Mouse (Mus musculus) limb, embryonic 11.5 days (tissue): ENCODE measurements at regions not wholly inside any gene's neighbourhood (a gene's known extent, or its start where the extent isn't known, plus 50 kb on each side); places are given as distances from the start of the nearest gene placed in this dataset.

Experiments used
- ATAC-seq: fragments of 200-750 bp; cut with Nextera tagmentation; 2 replicates; pipeline ENCODE4 v1.8.0; 2017; ENCODE audit warnings: low read depth; ENCODE audit not compliant: insufficient number of reproducible peaks, low FRiP score, low TSS enrichment
- DNase-seq: peaks from one replicate; pipeline ENCODE4 v3.0.0-alpha.2; 2015; ENCODE audit warnings: low spot score
- H3K27ac ChIP-seq: fragments of 300-500 bp; sonication (generic); replicated peaks from 2 replicates; pipeline ENCODE4 v1.5.1; 2014; ENCODE audit warnings: low read depth, mild to moderate bottlenecking, low read length
- H3K27me3 ChIP-seq: fragments of 300-500 bp; sonication (generic); 2 replicates; pipeline ENCODE4 v1.6.1; 2014; ENCODE audit warnings: mild to moderate bottlenecking, low read length, mixed read lengths; ENCODE audit not compliant: control insufficient read depth, insufficient read depth
- H3K36me3 ChIP-seq: fragments of 300-500 bp; sonication (generic); 2 replicates; pipeline ENCODE4 v1.6.1; 2014; ENCODE audit warnings: mild to moderate bottlenecking, low read length, moderate library complexity, mixed read lengths; ENCODE audit not compliant: control insufficient read depth, insufficient read depth
- H3K4me1 ChIP-seq: fragments of 300-500 bp; sonication (generic); 2 replicates; pipeline ENCODE4 v1.6.1; 2014; ENCODE audit warnings: low read length, mixed read lengths; ENCODE audit not compliant: control insufficient read depth, insufficient read depth
- H3K4me2 ChIP-seq: fragments of 300-500 bp; sonication (generic); 2 replicates; pipeline ENCODE4 v1.6.1; 2014; ENCODE audit warnings: low read depth, mild to moderate bottlenecking, moderate library complexity; ENCODE audit not compliant: severe bottlenecking
- H3K4me3 ChIP-seq: fragments of 300-500 bp; sonication (generic); 2 replicates; pipeline ENCODE4 v1.5.1; 2014; ENCODE audit warnings: low read depth, low read length
- H3K9ac ChIP-seq: fragments of 300-500 bp; sonication (generic); 2 replicates; pipeline ENCODE4 v1.6.1; 2014; ENCODE audit warnings: mild to moderate bottlenecking, low read length
- H3K9me3 ChIP-seq: fragments of 300-500 bp; sonication (generic); 2 replicates; pipeline ENCODE4 v1.6.1; 2016; ENCODE audit warnings: low read length; ENCODE audit not compliant: control insufficient read depth
- WGBS: fragments of 180-500 bp; shearing (Covaris S2); extraction: QIAGEN DNeasy Blood & Tissue Kit; methylation state at CpG from one replicate; pipeline ENCODE4 v1.1.7; 2014; 5-methylcytosine and 5-hydroxymethylcytosine counted together

- Histone ChIP-seq H3K4me3 (no peak overlapping the region), H3K4me2 (no peak overlapping the region), H3K9ac (no peak overlapping the region), H3K36me3 (no peaks in the 10 kb centered on the region), H3K4me1 (no peaks in the 10 kb centered on the region), H3K27ac (no peak overlapping the region), H3K27me3 (no peaks in the 10 kb centered on the region), H3K9me3 (no peaks in the 10 kb centered on the region)
- ATAC-seq (no peak), DNase-seq (peak; percentile 49)
- 48% methylated on average over 5 of the region's 5 CpGs for WGBS
Observed at GRCm38 (mm10) chr12:68862313-68862990, 296.5 kb downstream of the Rps29 start.

GRCm38 (mm10) chr12:68860332-68860731 lies 298.7 kb downstream of the Rps29 start:
- no peak overlapping the region for H3K9ac ChIP-seq
- no peaks in the 10 kb centered on the region for H3K4me1 ChIP-seq
- no peaks in the 10 kb centered on the region for H3K9me3 ChIP-seq
- peak; percentile 30 for DNase-seq
- H3K4me2 ChIP-seq = no peak overlapping the region
- no peak overlapping the region for H3K27ac ChIP-seq
- no peaks in the 10 kb centered on the region for H3K27me3 ChIP-seq
- no peaks in the 10 kb centered on the region for H3K36me3 ChIP-seq
- ATAC-seq = no peak
- no peak overlapping the region for H3K4me3 ChIP-seq
- 68% methylated on average over 2 of the region's 2 CpGs for WGBS

- no peak overlapping the region for H3K4me3 ChIP-seq
- 89% methylated on average over 9 of the region's 9 CpGs for WGBS
- no peaks in the 10 kb centered on the region for H3K36me3 ChIP-seq
- ATAC-seq (no peak), DNase-seq (no peak)
- H3K27ac ChIP-seq = no peak overlapping the region
- H3K9me3 ChIP-seq = no peaks in the 10 kb centered on the region
- H3K27me3 ChIP-seq = no peaks in the 10 kb centered on the region
- H3K9ac ChIP-seq = no peak overlapping the region
- no peak overlapping the region for H3K4me2 ChIP-seq
- no peaks in the 10 kb centered on the region for H3K4me1 ChIP-seq
Observed at GRCm38 (mm10) chr12:68849616-68850140, 309.3 kb downstream of the Rps29 start.

GRCm38 (mm10) chr12:68840815-68841214 lies 318.2 kb downstream of the Rps29 start:
- no peaks in the 10 kb centered on the region for H3K4me1 ChIP-seq
- no peak overlapping the region for H3K9ac ChIP-seq
- no peak for DNase-seq
- ATAC-seq = no peak
- H3K36me3 ChIP-seq = no peaks in the 10 kb centered on the region
- 94% methylated on average over 8 of the region's 8 CpGs for WGBS
- no peak overlapping the region for H3K4me3 ChIP-seq
- H3K27ac ChIP-seq = no peak overlapping the region
- H3K9me3 ChIP-seq = no peaks in the 10 kb centered on the region
- H3K4me2 ChIP-seq = no peak overlapping the region
- no peaks in the 10 kb centered on the region for H3K27me3 ChIP-seq

- Histone ChIP-seq H3K9me3 (no peaks in the 10 kb centered on the region), H3K4me1 (no peaks in the 10 kb centered on the region), H3K27ac (no peak overlapping the region), H3K4me3 (no peak overlapping the region), H3K9ac (no peak overlapping the region), H3K4me2 (no peak overlapping the region), H3K27me3 (no peaks in the 10 kb centered on the region), H3K36me3 (no peaks in the 10 kb centered on the region)
- ATAC-seq (no peak), DNase-seq (no peak)
- WGBS = 84% methylated on average over 2 of the region's 2 CpGs
Observed at GRCm38 (mm10) chr12:68840156-68840555, 318.8 kb downstream of the Rps29 start.

GRCm38 (mm10) chr12:68836023-68836422 lies 323.0 kb downstream of the Rps29 start:
- Histone ChIP-seq H3K36me3 (no peaks in the 10 kb centered on the region), H3K4me3 (no peak overlapping the region), H3K27me3 (no peaks in the 10 kb centered on the region), H3K4me1 (no peaks in the 10 kb centered on the region), H3K9me3 (no peaks in the 10 kb centered on the region), H3K4me2 (no peak overlapping the region), H3K9ac (no peak overlapping the region), H3K27ac (no peak overlapping the region)
- ATAC-seq = no peak
- DNase-seq = no peak
- 83% methylated on average over 3 of the region's 3 CpGs for WGBS

GRCm38 (mm10) chr12:68833914-68834313 lies 325.1 kb downstream of the Rps29 start:
- H3K9me3 ChIP-seq = no peaks in the 10 kb centered on the region
- no peaks in the 10 kb centered on the region for H3K36me3 ChIP-seq
- H3K27ac ChIP-seq = no peak overlapping the region
- H3K9ac ChIP-seq = no peak overlapping the region
- H3K4me1 ChIP-seq = no peaks in the 10 kb centered on the region
- 78% methylated on average over 4 of the region's 4 CpGs for WGBS
- no peak overlapping the region for H3K4me3 ChIP-seq
- H3K4me2 ChIP-seq = no peak overlapping the region
- no peak for DNase-seq
- no peaks in the 10 kb centered on the region for H3K27me3 ChIP-seq
- ATAC-seq = no peak

GRCm38 (mm10) chr12:68829404-68829803 lies 329.6 kb downstream of the Rps29 start:
- no peak overlapping the region for H3K9ac ChIP-seq
- H3K27me3 ChIP-seq = no peaks in the 10 kb centered on the region
- ATAC-seq = no peak
- no peak overlapping the region for H3K4me2 ChIP-seq
- no peak overlapping the region for H3K27ac ChIP-seq
- H3K9me3 ChIP-seq = no peaks in the 10 kb centered on the region
- H3K4me1 ChIP-seq = no peaks in the 10 kb centered on the region
- no peak overlapping the region for H3K4me3 ChIP-seq
- H3K36me3 ChIP-seq = no peaks in the 10 kb centered on the region
- 83% methylated on average over 3 of the region's 3 CpGs for WGBS
- no peak for DNase-seq
